Mouse (Mus musculus): ENCODE data around the gene Ksr2. TPM values are rescaled to one million over a fixed set of nuclear protein-coding genes. Genes with fewer than 3 reads are reported as not detected.

Ksr2 gene
- total and polyA plus RNA-seq, 2 experiments from 2014 or later = 8.9 to 14.5 TPM

DNA sequence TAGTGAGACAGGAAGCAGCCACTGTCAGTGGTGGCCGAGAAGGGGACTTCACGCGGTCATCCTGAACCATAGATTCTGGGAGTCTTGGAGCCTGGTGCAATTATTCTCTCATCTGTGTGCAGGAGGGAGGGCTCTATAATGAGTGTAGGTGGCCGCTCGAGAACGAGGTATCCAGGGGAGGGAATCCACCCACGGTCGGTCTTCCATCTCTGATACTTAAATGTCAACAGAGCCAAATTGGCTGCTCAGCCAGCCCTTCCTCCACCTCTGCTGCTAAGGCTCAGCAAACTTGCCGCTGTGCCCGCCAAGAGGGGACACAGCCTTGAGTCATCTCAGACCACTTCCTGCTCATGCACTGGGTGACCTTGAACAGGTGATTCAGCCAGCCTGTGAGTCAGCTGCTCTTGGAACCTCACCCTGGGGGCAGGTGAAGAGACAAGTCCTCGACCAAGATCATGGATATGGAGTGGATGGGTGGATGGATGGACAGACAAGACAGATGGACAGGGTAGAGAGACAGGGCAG lies 330.9 kb downstream of the Ksr2 start:
- no peak for DNase-seq (ENCODE audit: low spot score)
- Histone ChIP-seq H3K27ac (ENCODE audit: low read depth, low read length) (no peak overlapping the region), H3K9ac (replicated peaks; ENCODE audit: low read length, poor library complexity, severe bottlenecking) (no peak overlapping the region), H3K4me3 (ENCODE audit: low read depth, low read length) (no peak overlapping the region), H3K27me3 (ENCODE audit: insufficient read depth, low read length) (no peaks in the 10 kb centered on the region), H3K9me3 (ENCODE audit: low read length) (no peaks in the 10 kb centered on the region), H3K4me1 (ENCODE audit: insufficient read depth, low read length) (0 out of 2 replicates have a peak, but pooled peaks cover 4% of the 10 kb centered on the region), H3K4me2 (ENCODE audit: low read depth, low read length, poor library complexity, severe bottlenecking) (no peak overlapping the region), H3K36me3 (ENCODE audit: insufficient read depth, low read length) (peaks cover 7% of the 10 kb centered on the region; the same call in 1 of the 2 replicates)
- WGBS = 87% methylated on average over 11 of the region's 11 CpGs
- ATAC-seq (ENCODE audit: low FRiP score) = no peak
- no peak for TF ChIP-seq CTCF (IDR thresholded peaks at IDR 0.05)

DNA sequence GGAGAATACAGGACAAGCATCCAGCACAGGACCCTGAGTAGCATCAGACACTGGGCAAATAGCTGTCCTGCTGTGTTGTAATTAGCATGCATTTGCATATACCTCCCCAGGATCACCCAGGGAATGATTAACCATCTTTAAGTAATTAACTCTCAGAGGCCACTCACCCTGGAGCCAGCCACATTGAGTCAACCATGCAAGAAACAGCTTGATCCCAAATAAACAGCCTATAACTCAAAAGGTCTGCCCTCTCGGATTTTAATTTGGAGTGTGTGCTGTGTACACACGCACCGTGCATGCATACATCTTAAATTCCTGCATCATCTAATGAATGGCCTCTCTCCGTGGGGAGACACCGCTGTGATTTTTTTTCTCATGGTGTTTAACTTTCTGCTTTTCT lies 335.6 kb downstream of the Ksr2 start:
- no peak for TF ChIP-seq CTCF (IDR thresholded peaks at IDR 0.05)
- Histone ChIP-seq H3K4me1 (ENCODE audit: insufficient read depth, low read length) (0 out of 2 replicates have a peak, but pooled peaks cover 4% of the 10 kb centered on the region), H3K27me3 (ENCODE audit: insufficient read depth, low read length) (no peaks in the 10 kb centered on the region), H3K4me3 (ENCODE audit: low read depth, low read length) (no peak overlapping the region), H3K36me3 (ENCODE audit: insufficient read depth, low read length) (peaks cover 7% of the 10 kb centered on the region; the same call in 1 of the 2 replicates), H3K27ac (ENCODE audit: low read depth, low read length) (no peak overlapping the region), H3K9ac (replicated peaks; ENCODE audit: low read length, poor library complexity, severe bottlenecking) (no peak overlapping the region), H3K4me2 (ENCODE audit: low read depth, low read length, poor library complexity, severe bottlenecking) (no peak overlapping the region), H3K9me3 (ENCODE audit: low read length) (no peaks in the 10 kb centered on the region)
- WGBS = 30% methylated on average over 5 of the region's 5 CpGs
- DNase-seq (ENCODE audit: low spot score) (peak; percentile 25), ATAC-seq (ENCODE audit: low FRiP score) (no peak)

GRCm38 (mm10) chr5:117757696-117758482 lies 344.1 kb downstream of the Ksr2 start:
- no peaks in the 10 kb centered on the region for H3K27me3 ChIP-seq (ENCODE audit: insufficient read depth, low read length)
- H3K4me1 ChIP-seq (ENCODE audit: insufficient read depth, low read length) = no peaks in the 10 kb centered on the region
- H3K4me3 ChIP-seq (ENCODE audit: low read depth, low read length) = no peak overlapping the region
- DNase-seq (ENCODE audit: low spot score) = no peak
- 21% methylated on average over 12 of the region's 12 CpGs for WGBS
- H3K27ac ChIP-seq (ENCODE audit: low read depth, low read length) = no peak overlapping the region
- no peak overlapping the region for H3K9ac ChIP-seq (replicated peaks; ENCODE audit: low read length, poor library complexity, severe bottlenecking)
- TF ChIP-seq CTCF (IDR thresholded peaks at IDR 0.05) = no peak
- no peak for ATAC-seq (ENCODE audit: low FRiP score)
- H3K4me2 ChIP-seq (ENCODE audit: low read depth, low read length, poor library complexity, severe bottlenecking) = no peak overlapping the region
- H3K9me3 ChIP-seq (ENCODE audit: low read length) = no peaks in the 10 kb centered on the region
- 0 out of 2 replicates have a peak, but pooled peaks cover 7% of the 10 kb centered on the region for H3K36me3 ChIP-seq (ENCODE audit: insufficient read depth, low read length)

- peak; percentile 56 for TF ChIP-seq CTCF (IDR thresholded peaks at IDR 0.05)
Observed at GRCm38 (mm10) chr5:117761181-117761832, 347.5 kb downstream of the Ksr2 start.

GRCm38 (mm10) chr5:117764496-117764895 lies 350.7 kb downstream of the Ksr2 start:
- DNase-seq (ENCODE audit: low spot score) (peak; percentile 1), ATAC-seq (ENCODE audit: low FRiP score) (no peak)
- H3K4me1 ChIP-seq (ENCODE audit: insufficient read depth, low read length) = no peaks in the 10 kb centered on the region
- H3K4me2 ChIP-seq (ENCODE audit: low read depth, low read length, poor library complexity, severe bottlenecking) = no peak overlapping the region
- H3K9ac ChIP-seq (replicated peaks; ENCODE audit: low read length, poor library complexity, severe bottlenecking) = no peak overlapping the region
- no peak for TF ChIP-seq CTCF (IDR thresholded peaks at IDR 0.05)
- no peaks in the 10 kb centered on the region for H3K27me3 ChIP-seq (ENCODE audit: insufficient read depth, low read length)
- no peak overlapping the region for H3K27ac ChIP-seq (ENCODE audit: low read depth, low read length)
- 82% methylated on average over 9 of the region's 9 CpGs for WGBS
- no peak overlapping the region for H3K4me3 ChIP-seq (ENCODE audit: low read depth, low read length)
- peaks cover 26% of the 10 kb centered on the region for H3K36me3 ChIP-seq (ENCODE audit: insufficient read depth, low read length)
- no peaks in the 10 kb centered on the region for H3K9me3 ChIP-seq (ENCODE audit: low read length)

More at GRCm38 (mm10) chr5:117761181-117761832, 347.5 kb downstream of the Ksr2 start:
- ATAC-seq (ENCODE audit: low FRiP score) = no peak
- H3K36me3 ChIP-seq (ENCODE audit: insufficient read depth, low read length) = peaks cover 23% of the 10 kb centered on the region
- no peaks in the 10 kb centered on the region for H3K27me3 ChIP-seq (ENCODE audit: insufficient read depth, low read length)
- H3K9me3 ChIP-seq (ENCODE audit: low read length) = no peaks in the 10 kb centered on the region
- no peak overlapping the region for H3K27ac ChIP-seq (ENCODE audit: low read depth, low read length)
- 81% methylated on average over 9 of the region's 9 CpGs for WGBS
- no peak overlapping the region for H3K4me3 ChIP-seq (ENCODE audit: low read depth, low read length)
- H3K4me1 ChIP-seq (ENCODE audit: insufficient read depth, low read length) = no peaks in the 10 kb centered on the region
- peak; percentile 47 for DNase-seq (ENCODE audit: low spot score)
- no peak overlapping the region for H3K4me2 ChIP-seq (ENCODE audit: low read depth, low read length, poor library complexity, severe bottlenecking)
- H3K9ac ChIP-seq (replicated peaks; ENCODE audit: low read length, poor library complexity, severe bottlenecking) = no peak overlapping the region

DNA sequence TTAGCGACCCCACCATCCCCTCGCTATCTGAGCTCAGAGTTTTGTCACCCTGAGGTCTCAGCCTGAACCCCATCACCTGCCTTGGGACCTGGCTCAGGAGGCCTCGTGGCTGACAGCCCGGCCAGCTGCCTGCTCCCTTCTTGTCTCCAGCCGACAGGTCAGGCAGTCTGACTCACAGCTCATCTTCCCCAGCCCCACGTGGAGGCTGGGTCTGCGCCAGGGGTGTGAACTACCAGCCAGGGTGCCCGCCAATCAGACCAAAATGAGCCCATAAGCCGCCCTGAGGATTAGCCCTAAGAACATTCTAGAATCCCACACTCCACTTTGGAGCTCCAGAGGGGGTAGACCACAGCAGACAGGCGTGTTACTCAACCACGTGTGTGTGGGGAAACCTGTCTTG lies 365.4 kb downstream of the Ksr2 start:
- H3K4me1 ChIP-seq (ENCODE audit: insufficient read depth, low read length) = no peaks in the 10 kb centered on the region
- 51% methylated on average over 11 of the region's 11 CpGs for WGBS
- H3K9me3 ChIP-seq (ENCODE audit: low read length) = no peaks in the 10 kb centered on the region
- H3K36me3 ChIP-seq (ENCODE audit: insufficient read depth, low read length) = no peaks in the 10 kb centered on the region
- no peak overlapping the region for H3K9ac ChIP-seq (replicated peaks; ENCODE audit: low read length, poor library complexity, severe bottlenecking)
- no peaks in the 10 kb centered on the region for H3K27me3 ChIP-seq (ENCODE audit: insufficient read depth, low read length)
- no peak for ATAC-seq (ENCODE audit: low FRiP score)
- no peak overlapping the region for H3K27ac ChIP-seq (ENCODE audit: low read depth, low read length)
- no peak overlapping the region for H3K4me2 ChIP-seq (ENCODE audit: low read depth, low read length, poor library complexity, severe bottlenecking)
- no peak for DNase-seq (ENCODE audit: low spot score)
- TF ChIP-seq CTCF (IDR thresholded peaks at IDR 0.05) = no peak
- no peak overlapping the region for H3K4me3 ChIP-seq (ENCODE audit: low read depth, low read length)
